Mouse (Mus musculus) liver, embryonic 12.5 days (tissue): ENCODE data around the gene Cdh5. TPM values are rescaled to one million over a fixed set of nuclear protein-coding genes. Genes with fewer than 3 reads are reported as not detected.

Source experiments
- ATAC-seq: fragments of 200-750 bp; cut with Nextera tagmentation; 2 replicates; pipeline ENCODE4 v1.8.0; 2017; ENCODE audit warnings: moderate number of reproducible peaks, mild to moderate bottlenecking, moderate library complexity
- H3K27ac ChIP-seq: fragments of 300-500 bp; sonication (generic); 2 replicates; pipeline ENCODE4 v1.5.1; 2016; ENCODE audit warnings: mild to moderate bottlenecking
- H3K27me3 ChIP-seq: fragments of 300-500 bp; sonication (generic); replicated peaks from 2 replicates; pipeline ENCODE4 v1.6.1; 2016; ENCODE audit warnings: mild to moderate bottlenecking, moderate library complexity
- H3K36me3 ChIP-seq: fragments of 300-500 bp; sonication (generic); 2 replicates; pipeline ENCODE4 v1.6.1; 2016; ENCODE audit warnings: mild to moderate bottlenecking, moderate library complexity
- H3K4me1 ChIP-seq: fragments of 300-500 bp; sonication (generic); 2 replicates; pipeline ENCODE4 v1.6.1; 2016
- H3K4me2 ChIP-seq: fragments of 300-500 bp; sonication (generic); 2 replicates; pipeline ENCODE4 v1.6.1; 2016; ENCODE audit warnings: mild to moderate bottlenecking, moderate library complexity
- H3K4me3 ChIP-seq: fragments of 300-500 bp; sonication (generic); 2 replicates; pipeline ENCODE4 v1.5.1; 2016; ENCODE audit warnings: mild to moderate bottlenecking, moderate library complexity
- H3K9ac ChIP-seq: fragments of 300-500 bp; sonication (generic); 2 replicates; pipeline ENCODE4 v1.6.1; 2016; ENCODE audit warnings: mild to moderate bottlenecking, moderate library complexity
- H3K9me3 ChIP-seq: fragments of 300-500 bp; sonication (generic); replicated peaks from 2 replicates; pipeline ENCODE4 v1.6.1; 2016; ENCODE audit warnings: mild to moderate bottlenecking, moderate library complexity
- WGBS: fragments of 180-500 bp; shearing (Covaris S2); methylation state at CpG from one replicate; pipeline ENCODE4 v1.1.7; 2016; ENCODE audit not compliant: insufficient replicate concordance; 5-methylcytosine and 5-hydroxymethylcytosine counted together
- polyA plus RNA-seq: library from polyadenylated mRNA; unstranded; fragments of >200 nt; fragmentation: Nextera tagmentation; extraction: Ambion mirVana; gene quantifications from 2 replicates; pipeline ENCODE4 v1.2.1, GENCODE M21; 2016

The Cdh5 gene
- polyA plus RNA-seq, 1 experiment from 2014 or later, result 9.9 TPM

GRCm38 (mm10) chr8:104123080-104123657, 21.7 kb downstream of the Cdh5 start:
- Histone ChIP-seq H3K27ac (no peak overlapping the region), H3K4me1 (no peaks in the 10 kb centered on the region), H3K9ac (no peak overlapping the region), H3K27me3 (no peaks in the 10 kb centered on the region), H3K36me3 (no peaks in the 10 kb centered on the region), H3K9me3 (no peaks in the 10 kb centered on the region), H3K4me3 (no peak overlapping the region), H3K4me2 (no peak overlapping the region)
- ATAC-seq, result no peak
- WGBS, result 85% methylated on average over 2 of the region's 2 CpGs

DNA sequence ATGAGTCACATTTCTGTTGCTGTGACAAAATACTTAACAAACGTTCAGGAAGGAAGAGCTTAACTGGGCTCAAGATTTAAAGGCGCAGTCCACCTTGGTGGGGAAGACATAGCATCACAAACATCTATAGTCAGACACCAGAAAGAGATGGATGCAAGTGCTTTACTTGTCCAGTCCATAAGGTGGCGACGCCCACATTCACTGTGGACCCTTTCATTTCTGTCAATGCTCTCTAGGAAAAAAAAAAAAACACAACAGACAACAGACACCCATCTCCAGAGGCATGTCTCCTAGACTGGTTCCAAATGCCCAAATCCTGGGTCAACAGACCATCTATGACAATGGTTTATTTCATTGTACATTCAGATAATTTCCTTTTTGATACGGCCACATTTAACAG, 23.1 kb downstream of the Cdh5 start:
- Histone ChIP-seq H3K4me1 (no peaks in the 10 kb centered on the region), H3K4me2 (no peak overlapping the region), H3K9me3 (no peaks in the 10 kb centered on the region), H3K4me3 (no peak overlapping the region), H3K9ac (no peak overlapping the region), H3K27me3 (no peaks in the 10 kb centered on the region), H3K27ac (no peak overlapping the region), H3K36me3 (no peaks in the 10 kb centered on the region)
- 63% methylated on average over 5 of the region's 5 CpGs for WGBS
- ATAC-seq, result no peak

- H3K9me3 ChIP-seq, result no peaks in the 10 kb centered on the region
- H3K36me3 ChIP-seq, result no peaks in the 10 kb centered on the region
- H3K27ac ChIP-seq, result no peak overlapping the region
- H3K4me3 ChIP-seq, result no peak overlapping the region
- no peaks in the 10 kb centered on the region for H3K4me1 ChIP-seq
- H3K9ac ChIP-seq, result no peak overlapping the region
- no peak for ATAC-seq
- 60% methylated on average over 4 of the region's 4 CpGs for WGBS
- no peak overlapping the region for H3K4me2 ChIP-seq
- H3K27me3 ChIP-seq, result no peaks in the 10 kb centered on the region
Measured at GRCm38 (mm10) chr8:104127160-104127883, 25.9 kb downstream of the Cdh5 start.

- WGBS, result 77% methylated on average over 9 of the region's 9 CpGs
Measured at GRCm38 (mm10) chr8:104130916-104131315, 29.5 kb downstream of the Cdh5 start.

DNA sequence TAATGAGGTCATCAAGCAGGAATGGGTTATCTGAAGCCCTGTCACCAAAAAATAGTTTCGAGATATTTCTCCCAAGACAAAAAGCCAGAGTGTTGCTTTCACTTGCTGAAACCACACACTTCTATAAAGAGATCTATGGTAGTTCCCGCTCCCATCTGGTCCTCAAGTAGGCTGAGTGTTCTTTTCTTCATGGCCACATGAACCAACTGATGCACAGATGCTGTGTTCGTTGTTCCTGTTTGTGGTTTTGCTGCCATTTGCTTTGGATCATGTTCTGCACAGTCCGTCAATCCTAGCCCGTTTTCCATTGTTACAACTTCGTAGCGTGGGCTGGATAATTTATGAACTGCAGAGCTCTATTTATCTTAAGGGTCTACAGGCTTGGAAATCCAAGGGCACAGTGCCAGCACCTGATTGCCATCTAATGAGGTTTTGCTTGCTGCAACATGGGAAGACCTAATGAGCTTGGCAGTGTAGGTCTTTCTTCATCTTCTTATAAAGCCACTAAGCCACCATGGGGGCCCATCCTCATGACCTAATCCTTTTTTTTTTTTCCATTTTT, 30.1 kb downstream of the Cdh5 start:
- H3K9ac ChIP-seq, result no peak overlapping the region
- WGBS, result 69% methylated on average over 7 of the region's 7 CpGs
- H3K4me1 ChIP-seq, result no peaks in the 10 kb centered on the region
- H3K9me3 ChIP-seq, result no peaks in the 10 kb centered on the region
- H3K4me2 ChIP-seq, result no peak overlapping the region
- H3K4me3 ChIP-seq, result no peak overlapping the region
- no peaks in the 10 kb centered on the region for H3K36me3 ChIP-seq
- H3K27ac ChIP-seq, result no peak overlapping the region
- H3K27me3 ChIP-seq, result no peaks in the 10 kb centered on the region
- ATAC-seq, result no peak

More at GRCm38 (mm10) chr8:104130916-104131315, 29.5 kb downstream of the Cdh5 start:
- no peaks in the 10 kb centered on the region for H3K36me3 ChIP-seq
- H3K4me1 ChIP-seq, result no peaks in the 10 kb centered on the region
- no peak overlapping the region for H3K9ac ChIP-seq
- no peak overlapping the region for H3K4me2 ChIP-seq
- H3K4me3 ChIP-seq, result no peak overlapping the region
- H3K9me3 ChIP-seq, result no peaks in the 10 kb centered on the region
- no peak for ATAC-seq
- H3K27ac ChIP-seq, result no peak overlapping the region
- H3K27me3 ChIP-seq, result no peaks in the 10 kb centered on the region

DNA sequence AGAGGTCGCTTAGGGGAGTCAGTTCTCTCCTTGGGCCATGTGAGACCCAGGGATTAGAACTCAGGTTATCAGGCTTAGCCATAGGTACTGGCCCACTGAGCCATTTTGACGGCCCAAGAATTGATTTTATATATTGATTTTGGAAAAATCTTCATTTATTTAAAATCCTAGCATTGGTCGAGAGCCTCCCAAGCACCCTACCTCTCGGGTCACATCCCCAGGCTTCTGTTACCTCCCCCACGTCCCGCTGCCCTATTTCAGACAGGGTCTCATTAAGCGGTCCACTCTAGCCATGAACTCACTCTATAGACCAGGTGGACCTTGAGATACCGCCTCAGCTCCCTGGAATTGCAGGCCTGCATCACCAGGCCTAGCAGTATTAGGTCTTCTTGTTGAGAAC, 33.1 kb downstream of the Cdh5 start:
- Histone ChIP-seq H3K4me1 (no peaks in the 10 kb centered on the region), H3K9ac (no peak overlapping the region), H3K4me3 (no peak overlapping the region), H3K9me3 (no peaks in the 10 kb centered on the region), H3K27ac (no peak overlapping the region), H3K27me3 (no peaks in the 10 kb centered on the region), H3K36me3 (no peaks in the 10 kb centered on the region), H3K4me2 (no peak overlapping the region)
- no peak for ATAC-seq
- WGBS, result 77% methylated on average over 8 of the region's 8 CpGs

DNA sequence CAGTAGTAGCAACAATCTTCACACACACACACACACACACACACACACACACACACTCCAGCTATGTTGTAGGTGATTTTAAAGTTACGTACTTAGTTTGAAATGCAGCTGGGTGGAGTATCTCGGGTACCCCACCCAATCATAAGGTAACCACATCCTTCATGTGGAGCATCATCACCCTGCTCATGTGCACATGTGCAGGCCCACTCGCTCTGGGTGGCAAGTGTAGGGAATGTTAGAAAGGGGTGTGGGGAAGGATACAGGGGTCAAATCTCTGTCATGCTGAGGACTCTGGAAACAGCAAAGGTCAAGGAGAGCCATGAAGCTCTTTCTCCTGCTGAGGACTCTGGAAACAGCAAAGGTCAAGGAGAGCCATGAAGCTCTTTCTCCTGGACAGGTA, 34.9 kb downstream of the Cdh5 start:
- Histone ChIP-seq H3K9me3 (no peaks in the 10 kb centered on the region), H3K27me3 (no peaks in the 10 kb centered on the region), H3K36me3 (no peaks in the 10 kb centered on the region), H3K4me2 (no peak overlapping the region), H3K27ac (no peak overlapping the region), H3K4me3 (no peak overlapping the region), H3K9ac (no peak overlapping the region), H3K4me1 (no peaks in the 10 kb centered on the region)
- no peak for ATAC-seq
- WGBS, result 69% methylated on average over 3 of the region's 3 CpGs

DNA sequence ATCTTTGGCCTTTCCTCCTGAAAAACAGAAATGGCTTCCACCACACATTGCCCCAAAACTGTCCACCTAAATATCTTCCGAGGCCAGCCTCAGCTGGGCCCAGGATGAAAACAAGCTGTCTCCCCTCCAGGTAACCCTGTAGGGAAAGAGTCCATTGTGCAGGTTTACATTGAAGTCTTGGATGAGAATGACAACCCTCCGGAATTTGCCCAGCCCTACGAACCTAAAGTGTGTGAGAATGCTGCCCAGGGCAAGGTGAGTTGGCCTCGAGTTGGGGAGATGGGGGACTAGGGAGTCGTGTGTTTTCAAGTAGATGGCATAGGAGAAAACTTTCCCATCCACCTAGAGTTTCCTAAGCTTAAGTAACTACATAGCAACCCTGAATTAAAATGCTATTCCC, 36.2 kb downstream of the Cdh5 start:
- H3K27me3 ChIP-seq, result no peaks in the 10 kb centered on the region
- H3K4me1 ChIP-seq, result no peaks in the 10 kb centered on the region
- H3K9me3 ChIP-seq, result no peaks in the 10 kb centered on the region
- no peak for ATAC-seq
- WGBS, result 61% methylated on average over 5 of the region's 5 CpGs
- H3K36me3 ChIP-seq, result no peaks in the 10 kb centered on the region
- H3K27ac ChIP-seq, result no peak overlapping the region
- H3K4me2 ChIP-seq, result no peak overlapping the region
- no peak overlapping the region for H3K4me3 ChIP-seq
- H3K9ac ChIP-seq, result no peak overlapping the region

DNA sequence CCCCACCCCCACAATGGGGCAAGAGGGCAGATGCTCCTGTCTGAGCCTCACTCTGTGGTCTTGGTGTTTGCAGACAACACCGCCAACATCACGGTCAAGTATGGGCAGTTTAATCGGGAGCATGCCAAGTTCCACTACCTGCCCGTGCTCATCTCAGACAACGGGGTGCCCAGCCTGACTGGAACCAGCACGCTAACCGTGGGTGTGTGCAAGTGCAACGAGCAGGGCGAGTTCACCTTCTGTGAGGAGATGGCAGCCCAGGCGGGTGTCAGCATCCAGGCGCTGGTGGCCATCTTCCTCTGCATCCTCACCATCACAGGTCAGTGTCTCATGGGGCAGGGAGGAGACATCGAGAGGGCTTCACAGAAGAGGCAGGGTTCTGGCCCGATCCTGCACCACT, 39.2 kb downstream of the Cdh5 start:
- Histone ChIP-seq H3K4me1 (no peaks in the 10 kb centered on the region), H3K27me3 (no peaks in the 10 kb centered on the region), H3K9ac (no peak overlapping the region), H3K27ac (no peak overlapping the region), H3K36me3 (no peaks in the 10 kb centered on the region), H3K4me2 (no peak overlapping the region), H3K9me3 (no peaks in the 10 kb centered on the region), H3K4me3 (no peak overlapping the region)
- no peak for ATAC-seq
- 78% methylated on average over 13 of the region's 13 CpGs for WGBS

- no peak overlapping the region for H3K27ac ChIP-seq
- no peak overlapping the region for H3K4me3 ChIP-seq
- H3K9ac ChIP-seq, result no peak overlapping the region
- H3K4me1 ChIP-seq, result no peaks in the 10 kb centered on the region
- H3K36me3 ChIP-seq, result no peaks in the 10 kb centered on the region
- ATAC-seq, result no peak
- H3K4me2 ChIP-seq, result no peak overlapping the region
- no peaks in the 10 kb centered on the region for H3K9me3 ChIP-seq
- 82% methylated on average over 25 of the region's 25 CpGs for WGBS
- H3K27me3 ChIP-seq, result no peaks in the 10 kb centered on the region
Measured at GRCm38 (mm10) chr8:104142415-104142814, 41.0 kb downstream of the Cdh5 start.

DNA sequence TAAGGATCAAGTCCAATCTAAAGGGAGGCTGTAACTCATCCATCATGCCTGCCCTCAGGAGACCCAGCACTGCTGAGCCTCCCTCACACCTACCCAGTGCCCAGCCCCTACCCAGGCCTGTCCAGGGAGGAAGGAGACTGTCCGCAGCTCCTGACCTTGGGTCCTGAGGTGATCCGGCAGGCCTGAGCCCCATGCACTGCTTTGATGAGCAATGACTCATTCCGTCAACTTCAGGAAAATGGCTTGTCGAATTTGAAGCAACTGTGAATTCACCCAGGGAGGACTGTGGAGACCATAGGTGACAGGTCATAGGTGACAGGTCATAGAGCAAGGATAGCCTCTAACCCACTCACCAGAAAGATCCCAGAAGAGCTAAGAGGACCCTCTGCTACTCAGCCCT, 42.0 kb downstream of the Cdh5 start:
- Histone ChIP-seq H3K4me3 (no peak overlapping the region), H3K4me1 (no peaks in the 10 kb centered on the region), H3K36me3 (no peaks in the 10 kb centered on the region), H3K27ac (no peak overlapping the region), H3K27me3 (no peaks in the 10 kb centered on the region; the same call in 1 of the 2 replicates), H3K9me3 (no peaks in the 10 kb centered on the region), H3K4me2 (no peak overlapping the region), H3K9ac (no peak overlapping the region)
- ATAC-seq, result no peak
- 64% methylated on average over 4 of the region's 4 CpGs for WGBS

GRCm38 (mm10) chr8:104144434-104145216, 43.2 kb downstream of the Cdh5 start:
- Histone ChIP-seq H3K4me3 (no peak overlapping the region), H3K9ac (no peak overlapping the region), H3K27ac (no peak overlapping the region), H3K9me3 (no peaks in the 10 kb centered on the region), H3K4me2 (no peak overlapping the region), H3K4me1 (no peaks in the 10 kb centered on the region), H3K36me3 (no peaks in the 10 kb centered on the region), H3K27me3 (no peaks in the 10 kb centered on the region; the same call in 1 of the 2 replicates)
- 66% methylated on average over 13 of the region's 13 CpGs for WGBS
- ATAC-seq, result no peak
